ENCODE assay signal across 19 mouse cellular contexts in genomic region chr4:117845316-117845715, GRCm38 (mm10). TPM values are rescaled to one million over a fixed set of nuclear protein-coding genes. Genes with fewer than 3 reads are reported as not detected.
DNase-seq lines count a peak whose midpoint lies in the region; ATAC-seq and TF ChIP-seq lines count a peak whose summit lies in the region.
"Had no signal": no experiment of that assay in that cellular context is flagged by ENCODE, and none has a peak within 500 bp of the region (broad histone marks: within the 10 kb centered on the region; RNA-seq: fewer than 3 reads in every experiment).

No protein-coding gene starts in this region.

- H3K4me1 ChIP-seq in cerebellum, adult 2 months (ENCODE audit: control insufficient read depth, insufficient read depth, low read length) = peaks cover 15% of the 10 kb centered on the region
- no peaks in the 10 kb centered on the region for H3K4me1 ChIP-seq in kidney, embryonic 16.5 days (ENCODE audit: insufficient read depth, low read length)
- H3K4me1 ChIP-seq in liver, postnatal 0 days (ENCODE audit: insufficient read depth) = peaks cover 7% of the 10 kb centered on the region

- peak; percentile 32; the same call in 1 of the 2 replicates for ATAC-seq in kidney, embryonic 16.5 days (ENCODE audit: low FRiP score, low TSS enrichment)
- ATAC-seq in liver, postnatal 0 days = 0 out of 2 replicates have a peak, but pooled peaks have one; percentile 19
- ATAC-seq: forebrain, embryonic 13.5 days; forebrain, postnatal 0 days had no signal

- no peak overlapping the region for H3K4me3 ChIP-seq in cerebellum, adult 2 months (replicated peaks; ENCODE audit: insufficient read depth, low read depth, low read length)
- H3K4me3 ChIP-seq in kidney, embryonic 16.5 days (ENCODE audit: low read length) = no peak overlapping the region
- no peak overlapping the region for H3K4me3 ChIP-seq in liver, postnatal 0 days (ENCODE audit: low read depth, low read length)
- H3K4me3 ChIP-seq: embryonic facial prominence, embryonic 10.5 days; forebrain, embryonic 13.5 days; heart, adult 2 months; heart, embryonic 15.5 days; hindbrain, embryonic 10.5 days had no signal

- TF ChIP-seq POLR2A in cerebellum, adult 2 months (IDR thresholded peaks at IDR 0.05; ENCODE audit: borderline replicate concordance, insufficient read depth, low read length) = no peak

- no peak for TF ChIP-seq EP300 in liver, postnatal 0 days (IDR thresholded peaks at IDR 0.05; ENCODE audit: low read depth)

- 0 out of 2 replicates have a peak, but pooled peaks cover 7% of the 10 kb centered on the region for H3K36me3 ChIP-seq in kidney, embryonic 16.5 days (ENCODE audit: insufficient read depth, low read length)
- H3K36me3 ChIP-seq in liver, postnatal 0 days (replicated peaks; ENCODE audit: insufficient read depth, low read length) = peaks cover 53% of the 10 kb centered on the region
- H3K36me3 ChIP-seq: heart, embryonic 15.5 days; hindbrain, embryonic 10.5 days had no signal

- H3K27ac ChIP-seq in cerebellum, adult 2 months (ENCODE audit: insufficient read depth, low read length) = no peak overlapping the region
- no peak overlapping the region for H3K27ac ChIP-seq in kidney, embryonic 16.5 days (ENCODE audit: low read length)
- H3K27ac ChIP-seq in liver, postnatal 0 days (ENCODE audit: low read depth) = no peak overlapping the region
- H3K27ac ChIP-seq: embryonic facial prominence, embryonic 10.5 days; forebrain, embryonic 13.5 days; heart, adult 2 months; heart, embryonic 15.5 days; hindbrain, embryonic 10.5 days had no signal

- no peak overlapping the region for H3K9ac ChIP-seq in kidney, embryonic 16.5 days (replicated peaks; ENCODE audit: low read length)
- H3K9ac ChIP-seq in liver, postnatal 0 days (replicated peaks) = no peak overlapping the region
- H3K9ac ChIP-seq: forebrain, embryonic 13.5 days; forebrain, postnatal 0 days; heart, embryonic 15.5 days had no signal

- H3K9me3 ChIP-seq in kidney, embryonic 16.5 days (ENCODE audit: low read length) = no peaks in the 10 kb centered on the region
- no peaks in the 10 kb centered on the region for H3K9me3 ChIP-seq in liver, postnatal 0 days (ENCODE audit: low read length)
- H3K9me3 ChIP-seq: embryonic facial prominence, embryonic 10.5 days; forebrain, embryonic 13.5 days; heart, embryonic 15.5 days; hindbrain, embryonic 10.5 days had no signal

- WGBS in cerebellum, adult 2 months = 33% methylated on average over 11 of the region's 11 CpGs
- 58% methylated on average over 11 of the region's 11 CpGs for WGBS in kidney, embryonic 16.5 days
- 82% methylated on average over 11 of the region's 11 CpGs for WGBS in liver, postnatal 0 days (ENCODE audit: insufficient replicate concordance)

- TF ChIP-seq CTCF in cerebellum, adult 2 months (IDR thresholded peaks at IDR 0.05; ENCODE audit: borderline replicate concordance, insufficient read depth, low read depth, low read length) = no peak
- TF ChIP-seq CTCF in liver, postnatal 0 days (IDR thresholded peaks at IDR 0.05; ENCODE audit: low read depth) = no peak

- peak; percentile 63 to 76 for DNase-seq in cerebellum, postnatal 10 days
- no peak for DNase-seq in cerebellum, adult 2 months
- no peak for DNase-seq in kidney, adult 18-20 months
- no peak for DNase-seq in liver, postnatal 0 days
- no peak for DNase-seq in liver
- DNase-seq in retina, postnatal 1 day = peak; percentile 79
- no peak for DNase-seq in heart, postnatal 14 days
- DNase-seq: adrenal gland, adult 8-10 months; adrenal gland, postnatal 36 days; cerebellum, adult 9-10 months; forebrain, postnatal 0 days; gastrocnemius, postnatal 14 days; heart, adult 2 months had no signal

- H3K27me3 ChIP-seq in cerebellum, adult 2 months (ENCODE audit: control insufficient read depth, insufficient read depth, low read length) = no peaks in the 10 kb centered on the region
- no peaks in the 10 kb centered on the region for H3K27me3 ChIP-seq in kidney, embryonic 16.5 days (ENCODE audit: insufficient read depth, low read length)
- H3K27me3 ChIP-seq in liver, postnatal 0 days (ENCODE audit: insufficient read depth, low read length) = no peaks in the 10 kb centered on the region
- H3K27me3 ChIP-seq: forebrain, embryonic 13.5 days had no signal

- intact Hi-C loops in heart, postnatal 14 days (cut with DNase I) = no loop called here

- no peak overlapping the region for H3K4me2 ChIP-seq in kidney, embryonic 16.5 days (replicated peaks; ENCODE audit: low read depth, low read length)
- H3K4me2 ChIP-seq in liver, postnatal 0 days (ENCODE audit: low read depth, low read length) = no peak overlapping the region
- H3K4me2 ChIP-seq: forebrain, embryonic 13.5 days; heart, embryonic 11.5 days; heart, embryonic 15.5 days had no signal

RNA-seq across cellular contexts. Expression of gene Slc6a9, which starts 11.0 kb away (rescaled TPM):
- 178 and 197 TPM in 2 replicates for polyA plus RNA-seq in cerebellum, adult 2 months (2012; rRNA removed)
- polyA plus RNA-seq in kidney, embryonic 16.5 days (2015; fragmentation: Nextera tagmentation; extraction: Ambion mirVana) = 12.3 and 13.4 TPM in 2 replicates
- polyA plus RNA-seq in liver, postnatal 0 days (2015; fragmentation: Nextera tagmentation; extraction: Ambion mirVana) = 16.0 and 19.5 TPM in 2 replicates
- 1 to 10 TPM; 2.6 to 4.1 TPM for total RNA-seq in heart, postnatal 14 days (2021)

RNA-seq across cellular contexts. Expression of gene Ccdc24, which starts 27.0 kb away (rescaled TPM):
- 1.8 and 3.4 TPM in 2 replicates for polyA plus RNA-seq in cerebellum, adult 2 months (2012; rRNA removed)
- 1.2 and 2.4 TPM in 2 replicates for polyA plus RNA-seq in kidney, embryonic 16.5 days (2015; fragmentation: Nextera tagmentation; extraction: Ambion mirVana)
- polyA plus RNA-seq in liver, postnatal 0 days (2015; fragmentation: Nextera tagmentation; extraction: Ambion mirVana) = 0.15 and 0.34 TPM in 2 replicates
- under 1 TPM; 0.39 to 0.45 TPM for total RNA-seq in heart, postnatal 14 days (2021)

RNA-seq across cellular contexts. Expression of gene B4galt2, which starts 38.0 kb away (rescaled TPM):
- 41.0 and 42.0 TPM in 2 replicates for polyA plus RNA-seq in cerebellum, adult 2 months (2012; rRNA removed)
- 18.0 TPM in 2 replicates for polyA plus RNA-seq in kidney, embryonic 16.5 days (2015; fragmentation: Nextera tagmentation; extraction: Ambion mirVana)
- polyA plus RNA-seq in liver, postnatal 0 days (2015; fragmentation: Nextera tagmentation; extraction: Ambion mirVana) = 0.63 and 0.67 TPM in 2 replicates
- 1 to 10 TPM; 7.5 to 8.0 TPM for total RNA-seq in heart, postnatal 14 days (2021)

RNA-seq across cellular contexts. Expression of gene Atp6v0b, which starts 41.8 kb away (rescaled TPM):
- polyA plus RNA-seq in cerebellum, adult 2 months (2012; rRNA removed) = 669 and 676 TPM in 2 replicates
- 270 and 305 TPM in 2 replicates for polyA plus RNA-seq in kidney, embryonic 16.5 days (2015; fragmentation: Nextera tagmentation; extraction: Ambion mirVana)
- 149 and 164 TPM in 2 replicates for polyA plus RNA-seq in liver, postnatal 0 days (2015; fragmentation: Nextera tagmentation; extraction: Ambion mirVana)
- 100 to 1,000 TPM; 128 to 129 TPM for total RNA-seq in heart, postnatal 14 days (2021)

RNA-seq across cellular contexts. Expression of gene Dph2, which starts 46.5 kb away (rescaled TPM):
- 16.6 and 18.0 TPM in 2 replicates for polyA plus RNA-seq in cerebellum, adult 2 months (2012; rRNA removed)
- polyA plus RNA-seq in kidney, embryonic 16.5 days (2015; fragmentation: Nextera tagmentation; extraction: Ambion mirVana) = 22.1 and 22.7 TPM in 2 replicates
- polyA plus RNA-seq in liver, postnatal 0 days (2015; fragmentation: Nextera tagmentation; extraction: Ambion mirVana) = 3.5 and 4.5 TPM in 2 replicates
- 1 to 10 TPM; 2.7 to 2.9 TPM for total RNA-seq in heart, postnatal 14 days (2021)

Comparison
In these comparisons a context has a peak if more than half of its experiments do, and no peak if none do; other contexts are left out.
1. DNase-seq: peak in cerebellum, postnatal 10 days (2 of 2) and retina, postnatal 1 day (single experiment); none in cerebellum, adult 2 months (0 of 2), kidney, adult 18-20 months (single experiment), liver, postnatal 0 days (single experiment), liver (single experiment) and heart, postnatal 14 days (0 of 2).
2. RNA of gene B4galt2, which starts 38.0 kb away (polyA plus RNA-seq): 41.0 to 42.0 TPM in cerebellum, adult 2 months and 18.0 TPM in kidney, embryonic 16.5 days; 0.63 to 0.67 TPM in liver, postnatal 0 days; every median in the first group is over 10 times any median in the second.